Mouse (Mus musculus): ENCODE data around the gene Csnk1g2.
A peak's percentile ranks its signal among the peaks of the same experiment; 100 is the strongest.
"Not testable (repeated sequence)": the region's sequence is repeated elsewhere in the genome, so short reads cannot be mapped to it uniquely, and the experiment has no call there.

The Csnk1g2 gene

GRCm38 (mm10) chr10:80623457-80624191 is 986 bp downstream of the Csnk1g2 start:
- DNase-seq: peak; percentile 84

- no peak for DNase-seq
These were observed 3.1 kb downstream of the Csnk1g2 start for GRCm38 (mm10) chr10:80625764-80626163.

GRCm38 (mm10) chr10:80627685-80628084 is 5.0 kb downstream of the Csnk1g2 start:
- peak; percentile 84 for DNase-seq

GRCm38 (mm10) chr10:80628925-80629324 is 6.3 kb downstream of the Csnk1g2 start:
- no peak for DNase-seq

GRCm38 (mm10) chr10:80635345-80635744 is 12.7 kb downstream of the Csnk1g2 start:
- no peak for DNase-seq

- DNase-seq: no peak
These were observed 24.3 kb downstream of the Csnk1g2 start for GRCm38 (mm10) chr10:80646936-80647335.

- not testable (repeated sequence) for DNase-seq
These were observed 27.3 kb downstream of the Csnk1g2 start for GRCm38 (mm10) chr10:80649910-80650309.

- DNase-seq: no peak
These were observed 27.8 kb downstream of the Csnk1g2 start for GRCm38 (mm10) chr10:80650392-80650791.

GRCm38 (mm10) chr10:80653156-80653720 is 30.6 kb downstream of the Csnk1g2 start:
- no peak for DNase-seq

GRCm38 (mm10) chr10:80654866-80655265 is 32.2 kb downstream of the Csnk1g2 start:
- no peak for DNase-seq

GRCm38 (mm10) chr10:80655406-80656129 is 32.9 kb downstream of the Csnk1g2 start:
- no peak for DNase-seq

- peak; percentile 100 for DNase-seq
These were observed 33.7 kb downstream of the Csnk1g2 start for GRCm38 (mm10) chr10:80656130-80656862.

- no peak for DNase-seq
These were observed 34.4 kb downstream of the Csnk1g2 start, which contains the start of gene Btbd2 for GRCm38 (mm10) chr10:80656863-80657623. Gene Btbd2 (minus strand): TSS chr10:80657071.

- no peak for DNase-seq
These were observed 35.7 kb downstream of the Csnk1g2 start for GRCm38 (mm10) chr10:80658194-80658840.

- DNase-seq: no peak
These were observed 36.2 kb downstream of the Csnk1g2 start for GRCm38 (mm10) chr10:80658841-80659202.

GRCm38 (mm10) chr10:80659213-80659612 is 36.6 kb downstream of the Csnk1g2 start:
- DNase-seq: peak; percentile 92

- peak; percentile 80 for DNase-seq
These were observed 38.5 kb downstream of the Csnk1g2 start for GRCm38 (mm10) chr10:80661149-80661548.

GRCm38 (mm10) chr10:80663485-80664196 is 41.0 kb downstream of the Csnk1g2 start:
- DNase-seq: no peak

- DNase-seq: peak; percentile 89
These were observed 41.8 kb downstream of the Csnk1g2 start for GRCm38 (mm10) chr10:80664197-80665015.

GRCm38 (mm10) chr10:80665016-80665380 is 42.4 kb downstream of the Csnk1g2 start:
- DNase-seq: peak; percentile 85

All from kidney, postnatal 10 days (tissue).